Mouse (Mus musculus) heart, postnatal 0 days (tissue): Measurements from ENCODE around the gene Mecom. TPM values are rescaled to one million over a fixed set of nuclear protein-coding genes. Genes with fewer than 3 reads are reported as not detected.

Experiments
- ATAC-seq: fragments of 200-750 bp; cut with Nextera tagmentation; 2 replicates; pipeline ENCODE4 v1.8.0; 2017; ENCODE audit warnings: low read depth, moderate number of reproducible peaks, moderate library complexity; ENCODE audit not compliant: insufficient read depth
- DNase-seq: peaks from one replicate; pipeline ENCODE4 v3.0.0-alpha.2; 2016; ENCODE audit warnings: low spot score
- H3K27ac ChIP-seq: fragments of 300-500 bp; sonication (generic); 2 replicates; pipeline ENCODE4 v1.5.1; 2014; ENCODE audit warnings: low read depth, mild to moderate bottlenecking
- H3K27me3 ChIP-seq: fragments of 300-500 bp; sonication (generic); 2 replicates; pipeline ENCODE4 v1.6.1; 2014; ENCODE audit warnings: low read length, mixed read lengths; ENCODE audit not compliant: control insufficient read depth, insufficient read depth
- H3K36me3 ChIP-seq: fragments of 300-500 bp; sonication (generic); replicated peaks from 2 replicates; pipeline ENCODE4 v1.6.1; 2014; ENCODE audit warnings: low read length, mixed read lengths; ENCODE audit not compliant: control insufficient read depth, insufficient read depth
- H3K4me1 ChIP-seq: fragments of 300-500 bp; sonication (generic); 2 replicates; pipeline ENCODE4 v1.6.1; 2014; ENCODE audit warnings: antibody characterized with exemption; ENCODE audit not compliant: control insufficient read depth, insufficient read depth
- H3K4me2 ChIP-seq: fragments of 300-500 bp; sonication (generic); 2 replicates; pipeline ENCODE4 v1.6.1; 2014; ENCODE audit warnings: low read depth, mild to moderate bottlenecking, low read length, moderate library complexity
- H3K4me3 ChIP-seq: fragments of 300-500 bp; sonication (generic); 2 replicates; pipeline ENCODE4 v1.5.1; 2014; ENCODE audit warnings: low read depth, low read length
- H3K9ac ChIP-seq: fragments of 300-500 bp; sonication (generic); replicated peaks from 2 replicates; pipeline ENCODE4 v1.6.1; 2014; ENCODE audit warnings: low read depth, low read length, mixed read lengths
- H3K9me3 ChIP-seq: fragments of 300-500 bp; sonication (generic); replicated peaks from 2 replicates; pipeline ENCODE4 v1.6.1; 2016; ENCODE audit warnings: low read length; ENCODE audit not compliant: control insufficient read depth
- CTCF ChIP-seq: IDR thresholded peaks from 2 replicates; pipeline ENCODE4 v1.5.1; 2016; ENCODE audit warnings: antibody characterized with exemption, control low read depth, low read depth
- EP300 ChIP-seq: IDR thresholded peaks from 2 replicates; pipeline ENCODE4 v1.6.1; 2016; ENCODE audit warnings: antibody characterized with exemption, low read depth
- WGBS: fragments of 180-500 bp; shearing (Covaris S2); extraction: QIAGEN DNeasy Blood & Tissue Kit; methylation state at CpG from one replicate; pipeline ENCODE4 v1.1.7; 2014; 5-methylcytosine and 5-hydroxymethylcytosine counted together
- polyA plus RNA-seq: library from polyadenylated mRNA; unstranded; fragments of >200 nt; fragmentation: Nextera tagmentation; extraction: Ambion mirVana; gene quantifications from 2 replicates; pipeline ENCODE4 v1.2.1, GENCODE M21; 2015
- total RNA-seq: library from RNA; depleted of rRNA; stranded (reverse); fragments of >200 nt; gene quantifications from 2 replicates; pipeline ENCODE4 v1.2.3, GENCODE M21; 2014; ENCODE audit warnings: low replicate concordance

The Mecom gene
- total and polyA plus RNA-seq, 2 experiments from 2014 or later = 8.5 to 18.9 TPM

GRCm38 (mm10) chr3:30494371-30494770, 53.4 kb downstream of the Mecom start:
- H3K9ac ChIP-seq = no peak overlapping the region
- no peak for TF ChIP-seq EP300
- no peak for TF ChIP-seq CTCF
- ATAC-seq (no peak), DNase-seq (no peak)
- no peak overlapping the region for H3K4me2 ChIP-seq
- H3K27me3 ChIP-seq = no peaks in the 10 kb centered on the region
- no peak overlapping the region for H3K27ac ChIP-seq
- 65% methylated on average over 2 of the region's 2 CpGs for WGBS
- no peaks in the 10 kb centered on the region for H3K36me3 ChIP-seq
- no peaks in the 10 kb centered on the region for H3K4me1 ChIP-seq
- no peak overlapping the region for H3K4me3 ChIP-seq
- peaks cover 7% of the 10 kb centered on the region; the same call in 1 of the 2 replicates for H3K9me3 ChIP-seq

GRCm38 (mm10) chr3:30488808-30489207, 59.0 kb downstream of the Mecom start:
- DNase-seq (no peak), ATAC-seq (no peak)
- Histone ChIP-seq H3K4me1 (no peaks in the 10 kb centered on the region), H3K27ac (no peak overlapping the region), H3K9me3 (peaks cover 7% of the 10 kb centered on the region; the same call in 1 of the 2 replicates), H3K4me2 (no peak overlapping the region), H3K36me3 (no peaks in the 10 kb centered on the region), H3K9ac (no peak overlapping the region), H3K27me3 (no peaks in the 10 kb centered on the region), H3K4me3 (no peak overlapping the region)
- TF ChIP-seq CTCF (no peak), EP300 (no peak)
- WGBS = 49% methylated on average over 4 of the region's 4 CpGs

- Histone ChIP-seq H3K27ac (no peak overlapping the region), H3K9me3 (no peaks in the 10 kb centered on the region), H3K27me3 (no peaks in the 10 kb centered on the region), H3K4me1 (no peaks in the 10 kb centered on the region), H3K4me2 (no peak overlapping the region), H3K4me3 (no peak overlapping the region), H3K9ac (no peak overlapping the region), H3K36me3 (no peaks in the 10 kb centered on the region)
- TF ChIP-seq CTCF (no peak), EP300 (no peak)
- DNase-seq (no peak), ATAC-seq (no peak)
- WGBS = 86% methylated on average over 4 of the region's 4 CpGs
Measured at GRCm38 (mm10) chr3:30486422-30486821, 61.4 kb downstream of the Mecom start.

- Histone ChIP-seq H3K27ac (no peak overlapping the region), H3K4me1 (peaks cover 5% of the 10 kb centered on the region; the same call in 1 of the 2 replicates), H3K9ac (no peak overlapping the region), H3K27me3 (no peaks in the 10 kb centered on the region), H3K4me2 (no peak overlapping the region), H3K9me3 (no peaks in the 10 kb centered on the region), H3K4me3 (no peak overlapping the region), H3K36me3 (no peaks in the 10 kb centered on the region)
- TF ChIP-seq CTCF (no peak), EP300 (no peak)
- DNase-seq (no peak), ATAC-seq (no peak)
- WGBS = 60% methylated on average over 5 of the region's 5 CpGs
Measured at GRCm38 (mm10) chr3:30483006-30483684, 64.7 kb downstream of the Mecom start.

GRCm38 (mm10) chr3:30481682-30482081, 66.1 kb downstream of the Mecom start:
- Histone ChIP-seq H3K4me2 (no peak overlapping the region), H3K9me3 (no peaks in the 10 kb centered on the region), H3K4me1 (peaks cover 5% of the 10 kb centered on the region; the same call in 1 of the 2 replicates), H3K9ac (no peak overlapping the region), H3K4me3 (no peak overlapping the region), H3K27ac (no peak overlapping the region), H3K36me3 (no peaks in the 10 kb centered on the region), H3K27me3 (no peaks in the 10 kb centered on the region)
- DNase-seq (no peak), ATAC-seq (no peak)
- no peak for TF ChIP-seq CTCF
- TF ChIP-seq EP300 = no peak
- whole genome bisulfite sequencing = 79% methylated on average over 10 of the region's 10 CpGs

- DNase-seq = no peak
- no peaks in the 10 kb centered on the region for H3K36me3 ChIP-seq
- H3K4me3 ChIP-seq = no peak overlapping the region
- no peak overlapping the region for H3K4me2 ChIP-seq
- peaks cover 5% of the 10 kb centered on the region; the same call in 1 of the 2 replicates for H3K4me1 ChIP-seq
- no peak overlapping the region for H3K9ac ChIP-seq
- no peaks in the 10 kb centered on the region for H3K27me3 ChIP-seq
- no peak overlapping the region for H3K27ac ChIP-seq
- 63% methylated on average over 6 of the region's 6 CpGs for WGBS
- ATAC-seq = no peak
- H3K9me3 ChIP-seq = no peaks in the 10 kb centered on the region
- TF ChIP-seq CTCF (no peak), EP300 (no peak)
Measured at GRCm38 (mm10) chr3:30480551-30480950, 67.3 kb downstream of the Mecom start.
